Mouse (Mus musculus): Measurements from ENCODE around the gene Kdelr1.
A peak's percentile ranks its signal among the peaks of the same experiment; 100 is the strongest.
"Not testable (repeated sequence)": the region's sequence is repeated elsewhere in the genome, so short reads cannot be mapped to it uniquely, and the experiment has no call there.

Kdelr1 gene

GRCm38 (mm10) chr7:45870282-45871058 lies 2.1 kb upstream of the Kdelr1 start:
- no peak for DNase-seq (ENCODE audit: low read depth, low spot score)

- DNase-seq (ENCODE audit: low read depth, low spot score) = no peak
These were observed 732 bp downstream of the Kdelr1 start for GRCm38 (mm10) chr7:45873061-45873947.

GRCm38 (mm10) chr7:45876895-45877294 lies 4.3 kb downstream of the Kdelr1 start:
- no peak for DNase-seq (ENCODE audit: low read depth, low spot score)

GRCm38 (mm10) chr7:45878278-45878677 lies 5.7 kb downstream of the Kdelr1 start, which contains the start of gene Grin2d:
Gene Grin2d, minus strand, starts transcription at chr7:45878378.
- not testable (repeated sequence) for DNase-seq (ENCODE audit: low read depth, low spot score)

GRCm38 (mm10) chr7:45880531-45880930 lies 8.0 kb downstream of the Kdelr1 start:
- no peak for DNase-seq (ENCODE audit: low read depth, low spot score)

- no peak for DNase-seq (ENCODE audit: low read depth, low spot score)
These were observed 8.4 kb downstream of the Kdelr1 start for GRCm38 (mm10) chr7:45881011-45881410.

- DNase-seq (ENCODE audit: low read depth, low spot score) = no peak
These were observed 14.7 kb downstream of the Kdelr1 start for GRCm38 (mm10) chr7:45887246-45887645.

GRCm38 (mm10) chr7:45892651-45893050 lies 20.1 kb downstream of the Kdelr1 start:
- no peak for DNase-seq (ENCODE audit: low read depth, low spot score)

- DNase-seq (ENCODE audit: low read depth, low spot score) = no peak
These were observed 23.5 kb downstream of the Kdelr1 start for GRCm38 (mm10) chr7:45895931-45896516.

- peak; percentile 94 for DNase-seq (ENCODE audit: low read depth, low spot score)
These were observed 24.1 kb downstream of the Kdelr1 start, which contains the start of the genes Syngr4 and Tmem143 for GRCm38 (mm10) chr7:45896517-45897257. Gene Syngr4, minus strand, starts transcription at chr7:45896714. Gene Tmem143, plus strand, starts transcription at chr7:45896941.

- no peak for DNase-seq (ENCODE audit: low read depth, low spot score)
These were observed 24.7 kb downstream of the Kdelr1 start for GRCm38 (mm10) chr7:45897258-45897757.

GRCm38 (mm10) chr7:45898125-45898524 lies 25.6 kb downstream of the Kdelr1 start:
- DNase-seq (ENCODE audit: low read depth, low spot score) = not testable (repeated sequence)

GRCm38 (mm10) chr7:45901562-45901961 lies 29.0 kb downstream of the Kdelr1 start:
- no peak for DNase-seq (ENCODE audit: low read depth, low spot score)

- DNase-seq (ENCODE audit: low read depth, low spot score) = no peak
These were observed 30.0 kb downstream of the Kdelr1 start for GRCm38 (mm10) chr7:45902481-45903002.

- no peak for DNase-seq (ENCODE audit: low read depth, low spot score)
These were observed 34.0 kb downstream of the Kdelr1 start for GRCm38 (mm10) chr7:45906622-45907021.

- DNase-seq (ENCODE audit: low read depth, low spot score) = no peak
These were observed 35.8 kb downstream of the Kdelr1 start for GRCm38 (mm10) chr7:45908384-45908783.

GRCm38 (mm10) chr7:45909145-45909544 lies 36.6 kb downstream of the Kdelr1 start:
- no peak for DNase-seq (ENCODE audit: low read depth, low spot score)

- no peak for DNase-seq (ENCODE audit: low read depth, low spot score)
These were observed 41.5 kb downstream of the Kdelr1 start for GRCm38 (mm10) chr7:45914067-45914466.

- DNase-seq (ENCODE audit: low read depth, low spot score) = no peak
These were observed 42.4 kb downstream of the Kdelr1 start for GRCm38 (mm10) chr7:45915011-45915410.

- DNase-seq (ENCODE audit: low read depth, low spot score) = no peak
These were observed 43.8 kb downstream of the Kdelr1 start for GRCm38 (mm10) chr7:45916056-45917003.
